Mouse (Mus musculus) liver, postnatal 0 days (tissue): ENCODE measurements around the gene Gch1. TPM values are rescaled to one million over a fixed set of nuclear protein-coding genes. Genes with fewer than 3 reads are reported as not detected.

Source experiments
- ATAC-seq: fragments of 200-750 bp; cut with Nextera tagmentation; 2 replicates; pipeline ENCODE4 v1.8.0; 2017; ENCODE audit warnings: mild to moderate bottlenecking, moderate library complexity
- DNase-seq: peaks from one replicate; pipeline ENCODE4 v3.0.0-alpha.2; 2016
- H3K27ac ChIP-seq: fragments of 300-500 bp; sonication (generic); 2 replicates; pipeline ENCODE4 v1.5.1; 2014; ENCODE audit warnings: antibody characterized with exemption, moderate library complexity, mild to moderate bottlenecking, low read depth
- H3K27me3 ChIP-seq: fragments of 300-500 bp; sonication (generic); 2 replicates; pipeline ENCODE4 v1.6.1; 2014; ENCODE audit warnings: low read length, control low read depth, mixed read lengths; ENCODE audit not compliant: insufficient read depth
- H3K36me3 ChIP-seq: fragments of 300-500 bp; sonication (generic); replicated peaks from 2 replicates; pipeline ENCODE4 v1.6.1; 2014; ENCODE audit warnings: mild to moderate bottlenecking, control low read depth, low read length, moderate library complexity, mixed read lengths; ENCODE audit not compliant: insufficient read depth
- H3K4me1 ChIP-seq: fragments of 300-500 bp; sonication (generic); 2 replicates; pipeline ENCODE4 v1.6.1; 2014; ENCODE audit warnings: antibody characterized with exemption, mild to moderate bottlenecking, control low read depth; ENCODE audit not compliant: insufficient read depth
- H3K4me2 ChIP-seq: fragments of 300-500 bp; sonication (generic); 2 replicates; pipeline ENCODE4 v1.6.1; 2014; ENCODE audit warnings: low read depth, mild to moderate bottlenecking, low read length, moderate library complexity, mixed read lengths
- H3K4me3 ChIP-seq: fragments of 300-500 bp; sonication (generic); 2 replicates; pipeline ENCODE4 v1.5.1; 2014; ENCODE audit warnings: low read depth, low read length
- H3K9ac ChIP-seq: fragments of 300-500 bp; sonication (generic); replicated peaks from 2 replicates; pipeline ENCODE4 v1.6.1; 2014; ENCODE audit warnings: mild to moderate bottlenecking, moderate library complexity
- H3K9me3 ChIP-seq: fragments of 300-500 bp; sonication (generic); 2 replicates; pipeline ENCODE4 v1.6.1; 2016; ENCODE audit warnings: mild to moderate bottlenecking, control low read depth, low read length, mixed read lengths
- CTCF ChIP-seq: sonication (generic); IDR thresholded peaks from 2 replicates; pipeline ENCODE4 v1.5.1; 2016; ENCODE audit warnings: antibody characterized with exemption, low read depth
- EP300 ChIP-seq: IDR thresholded peaks from 2 replicates; pipeline ENCODE4 v1.6.1; 2016; ENCODE audit warnings: antibody characterized with exemption, low read depth, mild to moderate bottlenecking
- WGBS: fragments of 180-500 bp; shearing (Covaris S2); extraction: QIAGEN DNeasy Blood & Tissue Kit; methylation state at CpG from one replicate; pipeline ENCODE4 v1.1.7; 2014; ENCODE audit not compliant: insufficient replicate concordance; 5-methylcytosine and 5-hydroxymethylcytosine counted together
- polyA plus RNA-seq: library from polyadenylated mRNA; unstranded; fragments of >200 nt; fragmentation: Nextera tagmentation; extraction: Ambion mirVana; gene quantifications from 2 replicates; pipeline ENCODE4 v1.2.1, GENCODE M21; 2015

Gch1 gene
- polyA plus RNA-seq, 1 experiment from 2014 or later, result 29.6 TPM

DNA sequence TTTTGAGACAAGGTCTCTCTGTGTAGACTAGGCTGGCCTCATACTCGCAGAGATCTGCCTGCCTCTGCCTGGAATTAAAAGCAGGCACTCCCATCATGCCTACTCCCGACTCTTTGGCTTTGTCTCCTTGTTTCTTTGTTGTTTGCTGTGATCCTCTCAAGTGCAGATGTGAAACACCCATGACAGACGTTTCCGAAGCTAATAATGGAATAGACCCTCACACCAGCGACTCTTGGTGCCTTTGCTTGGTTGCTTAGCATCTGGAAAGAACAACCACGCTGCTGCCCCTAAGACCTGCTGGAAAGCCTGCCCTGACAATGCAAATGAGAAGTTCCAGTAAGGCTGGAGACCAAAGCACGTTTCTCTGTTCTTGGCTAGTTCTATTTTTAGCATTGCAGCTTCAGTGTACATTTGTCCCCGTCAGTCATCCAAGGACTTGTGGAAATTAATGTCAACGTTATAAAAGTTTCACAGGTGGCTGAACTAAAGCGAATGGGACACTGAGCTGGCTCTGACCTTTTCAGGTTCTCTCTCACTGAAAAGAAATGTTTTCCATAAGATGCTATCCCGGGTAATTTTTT, 40.7 kb upstream of the Gch1 start:
- H3K27me3 ChIP-seq, result no peaks in the 10 kb centered on the region
- no peak overlapping the region for H3K4me3 ChIP-seq
- 60% methylated on average over 11 of the region's 11 CpGs for WGBS
- peaks cover 6% of the 10 kb centered on the region; the same call in 1 of the 2 replicates for H3K4me1 ChIP-seq
- no peaks in the 10 kb centered on the region for H3K36me3 ChIP-seq
- no peaks in the 10 kb centered on the region for H3K9me3 ChIP-seq
- TF ChIP-seq CTCF (no peak), EP300 (no peak)
- ATAC-seq (no peak), DNase-seq (no peak)
- no peak overlapping the region for H3K27ac ChIP-seq
- H3K4me2 ChIP-seq, result no peak overlapping the region
- H3K9ac ChIP-seq, result no peak overlapping the region

DNA sequence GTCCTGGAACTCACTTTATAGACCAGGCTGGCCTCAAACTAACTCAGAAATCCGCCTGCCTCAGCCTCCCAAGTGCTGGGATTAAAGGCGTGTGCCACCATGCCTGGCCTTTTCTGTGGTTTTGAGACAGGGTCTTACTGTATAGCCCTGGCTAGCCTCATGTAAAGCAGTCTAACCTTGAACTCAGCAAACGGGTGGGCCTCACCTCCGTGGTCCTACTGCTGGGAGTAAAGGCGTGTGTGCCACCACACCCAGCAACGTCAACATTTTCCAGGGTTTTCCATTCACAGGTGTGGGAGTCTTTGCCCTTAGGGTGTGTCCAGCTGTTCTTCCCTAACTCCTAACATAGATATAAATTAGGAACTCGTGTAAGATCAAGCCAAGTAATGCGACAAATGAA, 36.7 kb upstream of the Gch1 start:
- TF ChIP-seq EP300 (no peak), CTCF (no peak)
- no peaks in the 10 kb centered on the region for H3K9me3 ChIP-seq
- H3K4me3 ChIP-seq, result no peak overlapping the region
- H3K27ac ChIP-seq, result no peak overlapping the region
- DNase-seq, result no peak
- ATAC-seq, result no peak
- H3K4me1 ChIP-seq, result no peaks in the 10 kb centered on the region
- H3K27me3 ChIP-seq, result no peaks in the 10 kb centered on the region
- 89% methylated on average over 8 of the region's 8 CpGs for WGBS
- no peak overlapping the region for H3K4me2 ChIP-seq
- no peaks in the 10 kb centered on the region for H3K36me3 ChIP-seq
- H3K9ac ChIP-seq, result no peak overlapping the region

DNA sequence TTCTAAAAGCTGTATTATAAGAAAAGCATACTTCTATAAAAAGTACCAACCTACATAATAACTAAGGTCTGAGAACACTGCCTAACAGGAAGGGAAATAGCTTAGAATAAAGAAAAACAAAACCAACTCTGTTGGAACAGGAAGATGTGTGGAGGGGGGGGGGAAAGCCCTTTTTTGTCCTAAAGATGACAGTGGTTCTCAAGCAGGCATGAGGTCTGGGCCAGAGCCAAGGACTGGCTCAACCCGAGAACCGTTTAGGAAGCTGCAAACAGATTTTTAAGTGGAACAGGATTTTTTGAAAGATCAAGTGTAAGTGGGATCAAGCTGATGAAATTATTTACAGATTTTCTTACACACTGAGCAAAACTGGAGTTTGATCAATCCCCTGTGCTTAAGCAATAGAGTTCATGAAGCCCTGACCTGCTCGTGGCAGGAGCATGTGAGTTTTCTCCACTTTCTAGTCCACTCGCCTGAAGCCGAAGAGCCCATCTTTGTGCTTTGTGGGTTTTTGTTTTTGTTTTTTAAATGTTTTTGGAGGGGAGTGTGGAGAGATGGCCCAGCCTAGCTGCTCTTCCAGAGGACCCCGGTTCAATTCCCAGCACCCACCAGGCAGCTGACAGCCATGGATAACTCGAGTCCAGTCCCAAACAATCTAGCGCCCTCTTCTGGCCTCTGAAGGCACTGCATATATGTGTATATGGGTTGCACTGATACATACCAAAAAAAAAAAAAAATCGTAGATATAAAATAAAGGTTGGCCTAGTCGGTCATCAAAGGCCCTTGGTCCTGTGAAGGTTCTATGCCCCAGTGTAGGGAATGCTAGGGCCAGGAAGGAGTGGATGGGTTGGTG, 35.5 kb upstream of the Gch1 start:
- 76% methylated on average over 10 of the region's 10 CpGs for WGBS
- TF ChIP-seq CTCF (peak; percentile 46; the same call in 1 of the 2 replicates), EP300 (no peak)

DNA sequence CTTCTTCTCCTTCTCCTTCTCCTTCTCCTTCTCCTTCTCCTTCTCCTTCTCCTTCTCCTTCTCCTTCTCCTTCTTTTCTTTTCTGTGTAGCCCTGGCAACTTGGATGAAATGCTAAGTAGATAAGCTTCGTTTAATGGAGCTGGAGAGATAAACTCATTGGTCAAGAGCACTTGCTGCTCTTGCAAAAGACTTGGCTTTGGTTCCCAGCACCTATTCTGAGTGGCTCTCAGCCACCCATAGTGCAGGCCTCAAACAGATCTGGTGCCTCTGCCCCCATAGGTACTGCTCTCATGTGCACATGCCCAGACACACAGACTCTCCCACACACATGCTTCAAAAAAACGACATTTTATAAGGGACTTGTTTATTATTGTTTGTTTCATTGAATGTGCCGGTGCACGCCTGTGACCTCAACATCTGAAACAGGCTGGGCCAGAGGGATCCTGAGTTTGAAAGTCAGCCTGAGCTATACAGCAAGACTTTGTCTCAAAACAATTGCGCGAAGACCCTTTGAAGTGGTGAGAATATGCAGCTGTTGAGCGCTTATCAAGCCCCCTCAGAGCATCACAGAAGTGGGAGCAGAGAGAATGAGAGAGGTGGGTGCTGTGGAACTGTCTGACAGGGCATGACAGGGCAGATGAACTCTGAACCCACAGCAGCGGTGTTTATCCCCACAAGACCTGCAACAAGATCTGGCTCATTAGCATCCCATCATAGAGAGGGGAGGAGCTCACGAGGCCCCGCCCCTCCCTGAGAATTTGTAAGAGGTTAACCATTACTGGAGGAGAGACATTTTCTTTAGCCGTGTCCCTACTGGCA, 33.6 kb upstream of the Gch1 start:
- DNase-seq (no peak), ATAC-seq (0 out of 2 replicates have a peak, but pooled peaks have one; percentile 35)
- H3K27me3 ChIP-seq, result no peaks in the 10 kb centered on the region
- no peak overlapping the region for H3K9ac ChIP-seq
- no peaks in the 10 kb centered on the region for H3K9me3 ChIP-seq
- H3K4me3 ChIP-seq, result no peak overlapping the region
- no peaks in the 10 kb centered on the region for H3K36me3 ChIP-seq
- TF ChIP-seq CTCF (no peak), EP300 (no peak)
- WGBS, result 74% methylated on average over 11 of the region's 11 CpGs
- no peaks in the 10 kb centered on the region for H3K4me1 ChIP-seq
- H3K27ac ChIP-seq, result no peak overlapping the region
- no peak overlapping the region for H3K4me2 ChIP-seq

More for the DNA sequence above, 35.5 kb upstream of the Gch1 start:
- Histone ChIP-seq H3K4me1 (no peaks in the 10 kb centered on the region), H3K9me3 (no peaks in the 10 kb centered on the region), H3K27ac (no peak overlapping the region), H3K27me3 (no peaks in the 10 kb centered on the region), H3K9ac (no peak overlapping the region), H3K4me2 (no peak overlapping the region), H3K36me3 (no peaks in the 10 kb centered on the region), H3K4me3 (no peak overlapping the region)
- no peak for DNase-seq
- no peak for ATAC-seq

DNA sequence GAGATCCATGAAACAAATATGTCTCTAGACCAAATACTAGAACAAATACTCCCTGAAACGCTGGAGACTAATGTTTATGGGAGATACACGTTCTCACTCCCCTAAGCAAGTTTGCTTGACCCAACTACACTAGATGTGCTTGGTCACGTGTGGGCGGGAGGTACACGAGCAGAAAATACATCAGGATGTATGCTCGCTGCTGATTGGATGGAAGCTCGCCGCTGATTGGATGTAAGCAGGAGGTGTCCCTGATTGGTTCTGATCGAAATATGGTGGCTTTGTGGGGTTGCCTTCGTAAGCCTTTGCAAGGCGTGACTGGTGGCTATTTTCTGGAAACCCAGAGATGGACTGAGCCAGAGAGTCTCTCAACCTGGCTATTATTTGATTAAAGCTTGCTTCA, 32.4 kb upstream of the Gch1 start:
- Histone ChIP-seq H3K9ac (no peak overlapping the region), H3K4me2 (no peak overlapping the region), H3K4me3 (no peak overlapping the region), H3K36me3 (no peaks in the 10 kb centered on the region), H3K27ac (no peak overlapping the region), H3K27me3 (no peaks in the 10 kb centered on the region), H3K4me1 (no peaks in the 10 kb centered on the region), H3K9me3 (no peaks in the 10 kb centered on the region)
- WGBS, result 79% methylated on average over 11 of the region's 11 CpGs
- DNase-seq (no peak), ATAC-seq (no peak)
- no peak for TF ChIP-seq CTCF
- no peak for TF ChIP-seq EP300
